Mouse (Mus musculus): ENCODE measurements around the gene Agtr1a. TPM values are rescaled to one million over a fixed set of nuclear protein-coding genes. Genes with fewer than 3 reads are reported as not detected.

Gene Agtr1a
- polyA plus RNA-seq, 1 experiment from 2014 or later = 1.5 TPM

DNA sequence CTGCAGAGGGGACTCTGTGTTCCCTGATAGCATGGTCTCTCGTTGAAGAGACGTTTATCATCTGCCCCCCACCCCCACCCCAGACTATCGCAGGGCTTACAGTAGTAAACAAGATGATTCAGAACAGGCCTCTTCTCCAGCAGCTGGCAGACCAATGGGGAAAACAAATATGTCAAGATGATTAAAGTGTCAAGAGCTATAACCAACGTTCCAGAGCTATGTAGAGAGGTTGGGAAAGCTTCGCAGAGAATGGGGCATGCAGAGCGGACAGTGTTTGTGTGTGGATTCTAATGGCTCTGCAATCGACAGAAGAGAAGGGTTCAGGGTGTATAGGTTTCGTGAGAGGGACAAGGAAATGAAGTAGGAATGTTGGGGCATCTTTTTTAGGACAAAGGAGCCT, 31.9 kb downstream of the Agtr1a start:
- Histone ChIP-seq H3K27ac (no peak overlapping the region), H3K4me3 (no peak overlapping the region), H3K27me3 (ENCODE audit: poor library complexity, severe bottlenecking) (no peaks in the 10 kb centered on the region), H3K36me3 (replicated peaks) (no peaks in the 10 kb centered on the region), H3K9me3 (peaks cover 4% of the 10 kb centered on the region; the same call in 1 of the 2 replicates), H3K4me1 (no peaks in the 10 kb centered on the region)
- no peak for DNase-seq (ENCODE audit: extremely low spot score, low spot score)
- WGBS = 80% methylated on average over 8 of the region's 8 CpGs

- 52% methylated on average over 2 of the region's 2 CpGs for WGBS
These were observed 32.5 kb downstream of the Agtr1a start for GRCm38 (mm10) chr13:30368746-30369145.

DNA sequence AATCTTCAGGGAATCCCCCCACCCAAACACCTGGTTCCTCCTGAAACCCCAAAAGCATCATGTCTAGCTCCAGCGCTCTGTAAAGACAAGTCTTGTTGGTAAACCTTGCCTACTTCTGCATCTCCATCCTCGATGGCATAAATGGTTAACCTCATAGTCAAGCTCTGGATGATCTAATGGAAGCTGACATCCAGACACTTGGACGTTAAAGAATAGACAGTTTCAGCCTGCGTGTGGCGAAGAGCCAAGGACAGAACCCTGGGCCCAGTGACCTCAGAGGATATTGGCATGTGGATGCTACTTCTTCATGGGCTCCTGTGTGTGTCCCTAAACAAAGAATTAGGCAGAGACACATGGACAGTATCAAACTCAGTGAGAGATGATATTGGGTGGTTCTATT, 42.6 kb downstream of the Agtr1a start:
- no peak for DNase-seq (ENCODE audit: extremely low spot score, low spot score)
- Histone ChIP-seq H3K27ac (no peak overlapping the region), H3K27me3 (ENCODE audit: poor library complexity, severe bottlenecking) (no peaks in the 10 kb centered on the region), H3K4me3 (no peak overlapping the region), H3K4me1 (no peaks in the 10 kb centered on the region), H3K9me3 (no peaks in the 10 kb centered on the region; the same call in 1 of the 2 replicates), H3K36me3 (replicated peaks) (no peaks in the 10 kb centered on the region)
- WGBS = 94% methylated on average over 5 of the region's 5 CpGs

More at GRCm38 (mm10) chr13:30368746-30369145, 32.5 kb downstream of the Agtr1a start:
- H3K27ac ChIP-seq = no peak overlapping the region
- no peaks in the 10 kb centered on the region for H3K36me3 ChIP-seq (replicated peaks)
- no peaks in the 10 kb centered on the region for H3K4me1 ChIP-seq
- H3K27me3 ChIP-seq (ENCODE audit: poor library complexity, severe bottlenecking) = no peaks in the 10 kb centered on the region
- H3K9me3 ChIP-seq = peaks cover 4% of the 10 kb centered on the region; the same call in 1 of the 2 replicates
- no peak overlapping the region for H3K4me3 ChIP-seq
- no peak for DNase-seq (ENCODE audit: extremely low spot score, low spot score)

- Histone ChIP-seq H3K9me3 (no peaks in the 10 kb centered on the region; the same call in 1 of the 2 replicates), H3K4me1 (no peaks in the 10 kb centered on the region), H3K36me3 (replicated peaks) (no peaks in the 10 kb centered on the region), H3K27ac (no peak overlapping the region), H3K4me3 (no peak overlapping the region), H3K27me3 (ENCODE audit: poor library complexity, severe bottlenecking) (no peaks in the 10 kb centered on the region)
- WGBS = 90% methylated on average over 6 of the region's 6 CpGs
- DNase-seq (ENCODE audit: extremely low spot score, low spot score) = no peak
These were observed 48.9 kb downstream of the Agtr1a start for GRCm38 (mm10) chr13:30385183-30385582.

DNA sequence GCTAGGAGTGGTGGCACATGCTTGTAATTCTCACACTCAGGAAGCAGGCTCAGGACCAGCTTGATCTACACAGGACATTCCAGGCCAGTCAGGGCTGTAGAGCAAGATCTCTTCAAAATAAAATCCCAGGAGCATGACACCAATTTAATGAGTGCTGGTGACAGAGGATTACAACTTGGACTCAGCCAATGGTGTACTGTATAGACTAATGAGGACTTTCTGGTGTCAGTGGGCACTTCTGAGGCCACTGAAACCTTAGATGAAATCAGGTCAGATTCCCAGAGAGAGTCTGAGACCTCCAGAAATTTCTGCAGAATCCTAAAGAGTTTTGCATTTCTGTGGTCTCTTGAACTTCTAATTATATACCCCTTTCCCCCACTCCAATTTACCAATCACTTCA, 57.9 kb downstream of the Agtr1a start:
- no peaks in the 10 kb centered on the region for H3K27me3 ChIP-seq (ENCODE audit: poor library complexity, severe bottlenecking)
- no peak overlapping the region for H3K4me3 ChIP-seq
- H3K27ac ChIP-seq = no peak overlapping the region
- H3K9me3 ChIP-seq = peaks cover 11% of the 10 kb centered on the region; the same call in 1 of the 2 replicates
- DNase-seq (ENCODE audit: extremely low spot score, low spot score) = no peak
- H3K36me3 ChIP-seq (replicated peaks) = no peaks in the 10 kb centered on the region
- H3K4me1 ChIP-seq = no peaks in the 10 kb centered on the region

- Histone ChIP-seq H3K27ac (no peak overlapping the region), H3K4me3 (no peak overlapping the region), H3K9me3 (peaks cover 11% of the 10 kb centered on the region; the same call in 1 of the 2 replicates), H3K4me1 (peaks cover 9% of the 10 kb centered on the region), H3K36me3 (replicated peaks) (no peaks in the 10 kb centered on the region), H3K27me3 (ENCODE audit: poor library complexity, severe bottlenecking) (no peaks in the 10 kb centered on the region)
- no peak for DNase-seq (ENCODE audit: extremely low spot score, low spot score)
- 86% methylated on average over 3 of the region's 3 CpGs for WGBS
These were observed 60.2 kb downstream of the Agtr1a start for GRCm38 (mm10) chr13:30396431-30396830.

DNA sequence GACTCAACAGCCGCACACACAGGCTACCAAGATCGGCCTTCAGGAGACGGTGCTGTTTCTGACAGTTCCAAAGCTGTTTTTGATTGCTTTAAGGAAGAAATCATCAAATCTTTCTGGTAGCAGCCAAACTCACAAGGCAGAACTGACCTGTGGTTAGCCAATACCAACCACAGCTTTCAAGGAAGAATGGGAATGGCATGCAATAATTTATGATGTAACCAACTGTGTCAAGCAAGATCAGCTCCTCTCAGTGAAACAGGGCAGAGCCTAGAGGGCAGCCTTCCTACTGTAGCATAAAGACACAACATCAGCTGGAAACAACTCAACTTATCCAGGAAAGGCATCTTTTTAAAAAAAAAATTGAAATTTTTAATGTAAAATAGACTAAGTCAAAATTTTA, 62.6 kb downstream of the Agtr1a start:
- 98% methylated on average over 3 of the region's 3 CpGs for WGBS
- H3K4me3 ChIP-seq = no peak overlapping the region

DNA sequence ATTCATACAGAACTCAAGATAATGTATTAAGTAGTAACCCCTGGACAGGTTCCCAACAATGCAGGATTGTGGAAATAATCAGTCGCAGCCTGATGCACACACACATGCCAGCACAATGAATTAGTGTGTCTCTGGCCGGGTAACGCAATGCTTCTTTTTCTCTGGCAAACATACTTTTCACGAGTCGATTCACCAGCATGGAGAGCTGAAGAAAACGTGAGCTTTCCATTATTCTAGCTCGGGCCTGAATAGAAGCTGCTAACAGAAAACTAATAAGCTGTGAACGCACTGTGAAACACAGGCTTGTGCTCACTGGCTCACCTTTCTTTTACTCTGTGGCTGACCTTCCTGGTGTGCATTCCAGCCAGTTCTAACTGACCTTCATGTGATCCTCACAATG, 64.4 kb downstream of the Agtr1a start:
- Histone ChIP-seq H3K4me1 (peaks cover 9% of the 10 kb centered on the region), H3K36me3 (replicated peaks) (no peaks in the 10 kb centered on the region), H3K9me3 (no peaks in the 10 kb centered on the region), H3K27me3 (ENCODE audit: poor library complexity, severe bottlenecking) (no peaks in the 10 kb centered on the region), H3K4me3 (no peak overlapping the region), H3K27ac (no peak overlapping the region)
- 54% methylated on average over 8 of the region's 8 CpGs for WGBS
- no peak for DNase-seq (ENCODE audit: extremely low spot score, low spot score)

More for the DNA sequence above, 62.6 kb downstream of the Agtr1a start:
- no peaks in the 10 kb centered on the region for H3K9me3 ChIP-seq
- H3K4me1 ChIP-seq = peaks cover 9% of the 10 kb centered on the region
- DNase-seq (ENCODE audit: extremely low spot score, low spot score) = no peak
- H3K36me3 ChIP-seq (replicated peaks) = no peaks in the 10 kb centered on the region
- H3K27ac ChIP-seq = no peak overlapping the region
- H3K27me3 ChIP-seq (ENCODE audit: poor library complexity, severe bottlenecking) = no peaks in the 10 kb centered on the region

GRCm38 (mm10) chr13:30403874-30404273, 67.6 kb downstream of the Agtr1a start:
- no peaks in the 10 kb centered on the region for H3K27me3 ChIP-seq (ENCODE audit: poor library complexity, severe bottlenecking)
- H3K36me3 ChIP-seq (replicated peaks) = no peaks in the 10 kb centered on the region
- 80% methylated on average over 3 of the region's 3 CpGs for WGBS
- no peak for DNase-seq (ENCODE audit: extremely low spot score, low spot score)
- H3K4me1 ChIP-seq = peaks cover 9% of the 10 kb centered on the region
- H3K4me3 ChIP-seq = no peak overlapping the region
- peaks cover 3% of the 10 kb centered on the region; the same call in 1 of the 2 replicates for H3K9me3 ChIP-seq
- no peak overlapping the region for H3K27ac ChIP-seq

- Histone ChIP-seq H3K9me3 (no peaks in the 10 kb centered on the region), H3K27ac (no peak overlapping the region), H3K4me1 (no peaks in the 10 kb centered on the region), H3K4me3 (no peak overlapping the region), H3K36me3 (replicated peaks) (no peaks in the 10 kb centered on the region), H3K27me3 (ENCODE audit: poor library complexity, severe bottlenecking) (no peaks in the 10 kb centered on the region)
- no peak for DNase-seq (ENCODE audit: extremely low spot score, low spot score)
- 84% methylated on average over 5 of the region's 5 CpGs for WGBS
These were observed 82.4 kb downstream of the Agtr1a start for GRCm38 (mm10) chr13:30418611-30419010.

DNA sequence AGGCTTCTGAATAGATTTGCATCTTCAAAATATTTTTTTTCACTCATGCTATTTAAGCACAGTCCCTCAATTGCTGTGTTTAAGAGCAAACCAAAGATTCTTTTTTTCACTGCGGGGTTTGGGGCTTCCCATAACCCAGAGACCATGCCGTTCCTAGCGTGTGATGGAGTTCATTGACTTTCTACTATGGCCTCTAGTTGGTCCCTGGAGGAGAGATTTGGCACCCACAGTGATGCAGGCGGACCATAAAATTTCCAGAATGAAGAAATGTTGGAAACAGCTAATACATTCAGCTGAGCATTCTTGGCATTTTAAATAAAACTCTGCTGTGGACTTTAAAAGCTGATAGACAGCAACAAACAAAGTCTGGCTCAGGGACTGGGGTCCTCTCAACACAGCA, 90.8 kb downstream of the Agtr1a start:
- no peak overlapping the region for H3K27ac ChIP-seq
- WGBS = 87% methylated on average over 4 of the region's 4 CpGs
- H3K27me3 ChIP-seq (ENCODE audit: poor library complexity, severe bottlenecking) = no peaks in the 10 kb centered on the region
- H3K4me1 ChIP-seq = no peaks in the 10 kb centered on the region
- H3K36me3 ChIP-seq (replicated peaks) = no peaks in the 10 kb centered on the region
- no peak for DNase-seq (ENCODE audit: extremely low spot score, low spot score)
- H3K9me3 ChIP-seq = no peaks in the 10 kb centered on the region
- no peak overlapping the region for H3K4me3 ChIP-seq

DNA sequence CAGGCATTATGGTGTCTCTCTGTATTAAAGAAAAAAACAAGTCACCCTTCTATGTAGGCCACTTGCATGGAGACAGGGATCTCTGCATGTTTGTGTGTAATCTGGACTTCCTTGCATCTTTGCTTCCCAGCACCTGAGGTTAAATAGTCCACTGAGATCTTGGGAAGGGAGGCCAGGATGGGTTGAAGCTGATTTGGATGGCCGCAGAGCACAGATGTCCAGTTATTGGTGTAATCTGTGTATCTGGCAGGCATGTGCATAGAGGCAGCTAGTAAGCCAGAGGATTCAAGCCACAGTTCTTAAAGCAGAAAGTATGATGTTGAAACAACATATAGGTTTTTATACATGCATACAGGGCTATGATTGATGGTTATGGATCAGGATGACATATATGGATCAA, 91.2 kb downstream of the Agtr1a start:
- Histone ChIP-seq H3K27me3 (ENCODE audit: poor library complexity, severe bottlenecking) (no peaks in the 10 kb centered on the region), H3K4me1 (no peaks in the 10 kb centered on the region), H3K27ac (no peak overlapping the region), H3K4me3 (no peak overlapping the region), H3K9me3 (no peaks in the 10 kb centered on the region), H3K36me3 (replicated peaks) (no peaks in the 10 kb centered on the region)
- 98% methylated on average over 1 of the region's 1 CpGs for WGBS
- DNase-seq (ENCODE audit: extremely low spot score, low spot score) = no peak

All from forebrain, embryonic 10.5 days (tissue).